Mouse (Mus musculus) thymus, adult 2 months (tissue): ENCODE measurements around the gene Prmt1.

Experiments
- CTCF ChIP-seq: fragments of 200-500 bp; IDR thresholded peaks from 2 replicates; pipeline ENCODE4 v1.5.1; 2012; ENCODE audit warnings: mild to moderate bottlenecking, control low read depth, low read length, moderate library complexity, borderline replicate concordance; ENCODE audit not compliant: control insufficient read depth, poor library complexity, insufficient read depth; ENCODE audit errors: extremely low read depth
- POLR2A ChIP-seq: fragments of 200-500 bp; IDR thresholded peaks from 2 replicates; pipeline ENCODE4 v1.6.1; 2012; ENCODE audit warnings: mild to moderate bottlenecking, low read length, control low read depth, moderate library complexity; ENCODE audit not compliant: control insufficient read depth, poor library complexity, insufficient read depth; ENCODE audit errors: extremely low read depth

GRCm38 (mm10) chr7:45015344-45015956 lies 29.1 kb upstream of the Prmt1 start:
- no peak for TF ChIP-seq POLR2A
- no peak for TF ChIP-seq CTCF
